Mouse (Mus musculus) heart, postnatal 0 days (tissue): ENCODE results near the gene Tmem150b.

Source experiments
- CTCF ChIP-seq: IDR thresholded peaks from 2 replicates; pipeline ENCODE4 v1.5.1; 2016; ENCODE audit warnings: antibody characterized with exemption, control low read depth, low read depth
- EP300 ChIP-seq: IDR thresholded peaks from 2 replicates; pipeline ENCODE4 v1.6.1; 2016; ENCODE audit warnings: antibody characterized with exemption, low read depth

- TF ChIP-seq CTCF (no peak), EP300 (no peak)
Observed at GRCm38 (mm10) chr7:4663179-4663578, 61.9 kb downstream of the Tmem150b start.
